22 mouse cellular contexts compared by ENCODE assay signal in the genomic region with DNA sequence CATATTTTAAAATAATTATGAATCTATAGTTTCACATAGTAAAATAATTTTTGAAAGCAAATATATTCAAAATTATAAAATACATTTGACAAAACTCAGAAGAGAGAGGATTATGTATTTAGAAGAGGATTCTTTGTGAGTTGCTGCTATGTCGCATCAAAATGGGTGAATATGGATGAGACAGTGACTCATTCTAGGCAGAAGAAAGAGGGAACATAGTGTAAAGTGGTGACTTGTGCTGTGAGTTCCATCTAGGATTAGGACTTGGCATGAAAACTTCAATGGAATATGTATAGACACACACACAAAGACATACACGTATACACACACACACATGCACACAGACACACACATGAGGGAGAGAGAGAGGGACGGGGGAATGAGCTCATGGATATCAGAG.
DNase-seq lines count a peak whose midpoint lies in the region; ATAC-seq lines count a peak whose summit lies in the region.
"Had no signal": no experiment of that assay in that cellular context is flagged by ENCODE, and none has a peak within 500 bp of the region (broad histone marks: within the 10 kb centered on the region; RNA-seq: fewer than 3 reads in every experiment).

No protein-coding gene starts in this region.

- ATAC-seq in frontal cortex, adult (ENCODE audit: low TSS enrichment) = peak; percentile 90
- ATAC-seq in intestine, embryonic 16.5 days = no peak
- ATAC-seq: activated CD4-positive, CD25-positive, alpha-beta regulatory T cell, adult 4 months; CD4-positive, CD25-positive, alpha-beta regulatory T cell, adult 4 months; Patski had no signal

- no peak overlapping the region for H3K4me2 ChIP-seq in intestine, embryonic 16.5 days (ENCODE audit: low read depth, low read length)

- no peaks in the 10 kb centered on the region for H3K36me3 ChIP-seq in intestine, embryonic 16.5 days (ENCODE audit: control insufficient read depth, insufficient read depth, low read length)
- H3K36me3 ChIP-seq: G1E had no signal

- no peak overlapping the region for H3K4me3 ChIP-seq in intestine, embryonic 16.5 days (ENCODE audit: low read length)

- H3K4me1 ChIP-seq in intestine, embryonic 16.5 days (ENCODE audit: control insufficient read depth, insufficient read depth, low read length) = no peaks in the 10 kb centered on the region

- H3K9ac ChIP-seq in intestine, embryonic 16.5 days (ENCODE audit: low read depth, low read length) = no peak overlapping the region

- WGBS in intestine, embryonic 16.5 days = 80% methylated on average over 3 of the region's 3 CpGs

- H3K27me3 ChIP-seq in intestine, embryonic 16.5 days (replicated peaks; ENCODE audit: control insufficient read depth, insufficient read depth, low read length) = no peaks in the 10 kb centered on the region
- H3K27me3 ChIP-seq: CH12.LX, Patski had no signal

- H3K9me3 ChIP-seq in intestine, embryonic 16.5 days (ENCODE audit: control insufficient read depth, low read length) = no peaks in the 10 kb centered on the region
- H3K9me3 ChIP-seq: G1E had no signal

- H3K27ac ChIP-seq in intestine, embryonic 16.5 days (ENCODE audit: low read length) = no peak overlapping the region

- DNase-seq in frontal cortex, postnatal 25 days (ENCODE audit: low spot score in 2 of 2) = no peak
- DNase-seq in brain, adult 2 months (ENCODE audit: low read depth, low spot score) = peak; percentile 12
- peak; percentile 1 for DNase-seq in telencephalon, adult 2 months (ENCODE audit: low read depth, low spot score)
- no peak for DNase-seq in right cerebral cortex, postnatal 14 days
- DNase-seq: adrenal gland, adult 2 months; adrenal gland, adult 8-10 months; adrenal gland, postnatal 10 days; adrenal gland, postnatal 14 days; adrenal gland, postnatal 25 days; adrenal gland, postnatal 36 days; B cell, adult 2 months; cerebellum, adult 11 months; cerebellum, adult 11-12 months; cerebellum, adult 18-20 months; cerebellum, adult 2 months had no signal

Comparison
In these comparisons a context has a peak if more than half of its experiments do, and no peak if none do; other contexts are left out.
1. DNase-seq: peak in brain, adult 2 months (single experiment) and telencephalon, adult 2 months (single experiment); none in frontal cortex, postnatal 25 days (0 of 2) and right cerebral cortex, postnatal 14 days (single experiment).